Mouse (Mus musculus) skeletal muscle tissue, postnatal 0 days (tissue): Measurements from ENCODE around the gene Spdya. TPM values are rescaled to one million over a fixed set of nuclear protein-coding genes. Genes with fewer than 3 reads are reported as not detected.

Experiments
- polyA plus RNA-seq: library from polyadenylated mRNA; unstranded; fragments of >200 nt; fragmentation: Nextera tagmentation; extraction: Ambion mirVana; gene quantifications from 2 replicates; pipeline ENCODE4 v1.2.1, GENCODE M21; 2015

Spdya gene
- polyA plus RNA-seq, result 0.37 and 0.44 TPM in 2 replicates

DNA sequence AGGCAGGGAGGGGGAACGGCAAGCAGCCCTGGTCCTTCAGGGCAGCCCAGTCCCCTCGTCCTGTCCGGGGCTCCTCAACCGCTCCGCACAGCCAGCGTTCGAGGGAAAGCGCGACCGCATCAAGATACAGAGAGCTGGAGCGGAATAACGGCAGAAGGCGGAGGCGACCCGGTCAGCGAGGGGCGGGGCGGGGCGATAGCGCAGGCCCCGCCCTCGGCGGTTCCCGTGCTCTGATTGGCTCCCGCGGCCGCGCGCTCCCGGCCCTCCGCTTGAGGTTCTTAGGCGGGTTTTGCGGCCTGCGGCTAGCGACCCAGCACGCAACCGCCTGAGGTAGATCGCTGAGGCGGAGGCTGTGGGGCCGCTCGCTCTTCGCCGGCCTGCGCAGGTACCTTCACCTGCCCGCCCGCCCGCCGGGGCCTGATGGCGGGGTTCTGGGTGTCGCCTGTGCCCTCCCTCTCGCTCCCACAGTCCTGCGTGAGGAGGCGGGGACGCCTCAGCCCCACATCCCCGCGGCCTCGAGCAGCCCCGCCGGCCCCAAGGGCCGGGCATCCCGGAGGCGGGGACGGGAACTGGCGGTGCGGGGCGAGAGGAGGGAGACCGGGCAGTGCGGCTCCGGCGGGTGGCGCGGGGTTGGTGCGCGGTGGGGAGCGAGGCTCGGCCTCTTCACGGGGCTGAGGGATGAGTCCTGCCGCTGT is at the start of gene Spdya:
Spdya (plus strand) TSS at position 305 of the 695 bp plus-strand sequence.

DNA sequence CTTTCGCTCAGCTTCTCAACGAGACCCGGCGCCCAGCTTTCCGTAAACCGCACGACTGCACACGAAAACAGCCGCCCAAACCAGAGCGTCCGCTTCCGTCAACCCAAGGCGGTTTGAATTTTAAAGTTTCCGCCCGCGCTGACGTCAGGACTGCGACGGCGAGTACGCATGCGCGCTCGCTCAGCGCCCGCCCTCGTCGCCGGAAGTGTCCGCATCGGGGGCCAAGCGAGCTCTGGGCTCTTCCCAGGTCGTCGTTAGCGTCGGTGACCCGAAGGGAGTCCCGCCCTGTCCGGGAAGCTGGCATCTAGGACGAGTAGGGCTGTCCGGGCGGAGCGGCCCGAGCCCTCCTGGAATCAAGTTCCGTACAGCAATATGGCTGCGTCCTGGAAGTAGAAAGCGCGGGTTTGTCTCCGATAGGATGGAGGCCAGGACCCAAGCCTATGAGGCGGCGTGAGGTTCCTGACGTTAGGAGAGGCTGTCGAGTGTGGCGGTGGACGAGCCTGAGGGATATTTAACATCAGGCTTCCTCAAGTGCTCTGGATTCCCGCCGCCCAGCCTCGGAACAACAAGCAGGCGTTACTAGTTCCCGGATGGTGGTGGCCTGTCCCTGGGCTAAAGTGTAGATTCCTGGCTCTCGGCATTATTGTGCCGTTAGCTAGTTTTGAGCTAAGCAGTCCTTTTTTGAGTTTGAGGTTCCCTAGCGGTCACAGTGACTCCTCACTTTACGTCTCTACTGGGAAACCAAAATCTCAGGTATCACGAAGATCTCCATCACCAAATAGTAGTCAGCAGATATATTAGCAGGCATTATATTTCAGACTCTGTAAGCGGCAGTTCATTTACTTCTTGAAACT is 24.9 kb upstream of the Spdya start, which contains the start of gene Ndc80:
Ndc80 (minus strand) TSS at position 147 of the 854 bp plus-strand sequence.

DNA sequence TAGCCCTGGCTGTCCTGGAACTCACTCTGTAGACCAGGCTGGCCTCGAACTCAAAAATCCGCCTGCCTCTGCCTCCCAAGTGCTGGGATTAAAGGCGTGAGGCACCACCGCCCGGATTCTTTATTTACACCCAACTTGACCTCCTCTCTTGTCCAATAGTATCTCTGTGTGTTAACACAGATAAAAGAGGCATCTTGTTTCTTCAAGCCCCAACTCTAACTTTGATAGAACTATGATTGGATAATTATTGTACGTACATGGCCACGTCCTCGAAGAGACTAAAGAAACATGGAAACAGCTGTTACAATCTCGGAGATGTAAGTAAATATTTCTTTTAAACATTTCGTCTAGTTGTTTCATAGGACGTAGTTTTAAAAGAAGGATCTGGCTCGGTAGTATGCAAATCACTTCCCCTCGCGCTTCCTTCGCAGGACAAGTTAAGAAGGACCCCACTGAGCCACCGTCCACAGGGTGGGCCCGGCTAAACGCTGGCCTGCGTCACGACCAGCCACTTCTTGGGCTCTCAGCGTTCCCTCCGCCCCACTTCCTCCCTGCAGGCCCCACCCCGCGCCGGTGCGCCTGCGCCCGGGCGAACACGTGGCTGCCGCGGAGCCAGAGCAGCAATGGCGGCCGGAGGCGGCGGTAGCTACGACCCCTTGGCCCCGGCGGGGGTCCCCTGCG is 63.9 kb downstream of the Spdya start, which contains the start of gene Wdr43:
Wdr43 (plus strand) TSS at position 258 of the 681 bp plus-strand sequence.

Other genes starting within 250 kb of the Spdya start
- gene Emilin2, start 240.1 kb upstream of the Spdya start, polyA plus RNA-seq, result 20.6 and 23.4 TPM in 2 replicates
- 0.76 and 1.5 TPM in 2 replicates for gene Gm4707, start 92.1 kb upstream of the Spdya start, polyA plus RNA-seq
- 18.9 and 19.1 TPM in 2 replicates for gene Smchd1, start 76.7 kb upstream of the Spdya start, polyA plus RNA-seq
- gene Ndc80, start 25.2 kb upstream of the Spdya start, polyA plus RNA-seq, result 10.8 and 11.2 TPM in 2 replicates
- gene Wdr43, start 63.8 kb downstream of the Spdya start, polyA plus RNA-seq, result 26.2 and 27.2 TPM in 2 replicates
- gene Togaram2, start 121.2 kb downstream of the Spdya start, polyA plus RNA-seq, result 0.44 and 0.46 TPM in 2 replicates
- not detected in 2 replicates for gene Pcare, start 200.8 kb downstream of the Spdya start, polyA plus RNA-seq
- gene Clip4, start 216.4 kb downstream of the Spdya start, polyA plus RNA-seq, result 18.3 and 21.6 TPM in 2 replicates